Mouse (Mus musculus) CH12.LX (cell line): ENCODE data around the gene Atp5mpl. TPM values are rescaled to one million over a fixed set of nuclear protein-coding genes. Genes with fewer than 3 reads are reported as not detected.

Experiments
- DNase-seq: peaks from one replicate; pipeline ENCODE4 v3.0.0-alpha.2; 2013; ENCODE audit errors: extremely low read depth
- H3K27ac ChIP-seq: 2 replicates; pipeline ENCODE4 v1.5.1; 2012; ENCODE audit warnings: low read depth, mild to moderate bottlenecking, control low read depth, moderate library complexity; ENCODE audit not compliant: insufficient read depth
- H3K27me3 ChIP-seq: replicated peaks from 2 replicates; pipeline ENCODE3; 2012; ENCODE audit warnings: inconsistent platforms
- H3K36me3 ChIP-seq, 2 experiments: replicated peaks in 1 of 2; 2 replicates each; pipeline versions ENCODE3 to v1.6.1; 2012; ENCODE audit warnings: inconsistent platforms in 1 of 2, low read length in 1 of 2, mild to moderate bottlenecking in 1 of 2, mixed read lengths in 1 of 2, moderate library complexity in 1 of 2; ENCODE audit not compliant: control insufficient read depth in 1 of 2, insufficient read depth in 1 of 2
- H3K4me1 ChIP-seq, 2 experiments: 2 replicates each; pipeline ENCODE4 v1.6.1; 2012; ENCODE audit warnings: inconsistent platforms in 1 of 2, moderate library complexity in 1 of 2; ENCODE audit not compliant: insufficient read depth in 2 of 2, control insufficient read depth in 1 of 2
- H3K4me2 ChIP-seq: 2 replicates; pipeline ENCODE4 v1.6.1; 2012; ENCODE audit warnings: low read depth, mild to moderate bottlenecking, control low read depth; ENCODE audit not compliant: poor library complexity, insufficient read depth, severe bottlenecking
- H3K4me3 ChIP-seq, 3 experiments: fragments of 150-350 bp in 1 of 3; sonication (generic) in 1 of 3; replicated peaks in 1 of 3; 2 replicates each; pipeline versions ENCODE3 to v1.5.1; 2011 to 2012; ENCODE audit warnings: low read depth in 2 of 3, low read length in 2 of 3, mild to moderate bottlenecking in 2 of 3, moderate library complexity in 2 of 3, control low read depth in 1 of 3, improper control_type of control experiment in 1 of 3, inconsistent platforms in 1 of 3, mixed read lengths in 1 of 3; ENCODE audit not compliant: poor library complexity in 1 of 3
- H3K79me2 ChIP-seq: replicated peaks from 2 replicates; pipeline ENCODE4 v1.6.1; 2012; ENCODE audit warnings: mild to moderate bottlenecking, moderate library complexity; ENCODE audit not compliant: control insufficient read depth, poor library complexity, insufficient read depth, severe bottlenecking; ENCODE audit errors: extremely low read depth
- H3K9ac ChIP-seq: 2 replicates; pipeline ENCODE4 v1.6.1; 2012; ENCODE audit warnings: low read depth, mild to moderate bottlenecking, control low read depth, moderate library complexity; ENCODE audit not compliant: insufficient read depth
- H3K9me3 ChIP-seq: replicated peaks from 2 replicates; pipeline ENCODE3; 2012; ENCODE audit warnings: low read length, inconsistent platforms, mixed read lengths
- EP300 ChIP-seq: IDR thresholded peaks from 2 replicates; pipeline ENCODE4 v1.6.1; 2011; ENCODE audit warnings: low read length, improper control_type of control experiment
- ETS1 ChIP-seq: conservative IDR thresholded peaks from 2 replicates; pipeline ENCODE4 v1.6.1; 2012; ENCODE audit warnings: low read depth, mild to moderate bottlenecking, inconsistent platforms, low read length, improper control_type of control experiment, moderate library complexity
- GABPA ChIP-seq: IDR thresholded peaks from 2 replicates; pipeline ENCODE4 v1.6.1; 2012; ENCODE audit warnings: low read depth, low read length, improper control_type of control experiment, inconsistent platforms; ENCODE audit not compliant: insufficient replicate concordance
- JUN ChIP-seq: IDR thresholded peaks from 2 replicates; pipeline ENCODE4 v1.6.1; 2011; ENCODE audit warnings: low read depth, mild to moderate bottlenecking, low read length, improper control_type of control experiment, moderate library complexity; ENCODE audit not compliant: insufficient read depth
- JUND ChIP-seq: conservative IDR thresholded peaks from 2 replicates; pipeline ENCODE4 v1.6.1; 2011; ENCODE audit warnings: low read depth, low read length, improper control_type of control experiment
- MAFK ChIP-seq: IDR thresholded peaks from 2 replicates; pipeline ENCODE4 v1.6.1; 2011; ENCODE audit warnings: low read length, improper control_type of control experiment; ENCODE audit not compliant: insufficient replicate concordance
- MAX ChIP-seq: IDR thresholded peaks from 2 replicates; pipeline ENCODE4 v1.6.1; 2011; ENCODE audit warnings: low read length, improper control_type of control experiment
- MAZ ChIP-seq: IDR thresholded peaks from 2 replicates; pipeline ENCODE4 v1.6.1; 2012; ENCODE audit warnings: low read depth, mild to moderate bottlenecking, inconsistent platforms, low read length, improper control_type of control experiment, moderate library complexity
- MEF2A ChIP-seq: IDR thresholded peaks from 2 replicates; pipeline ENCODE4 v1.6.1; 2014; ENCODE audit warnings: low read depth, mild to moderate bottlenecking, inconsistent platforms, low read length, improper control_type of control experiment, borderline replicate concordance
- MYC ChIP-seq: IDR thresholded peaks from 2 replicates; pipeline ENCODE4 v1.6.1; 2011; ENCODE audit warnings: low read depth, mild to moderate bottlenecking, improper control_type of control experiment, low read length
- NELFE ChIP-seq: IDR thresholded peaks from 2 replicates; pipeline ENCODE4 v1.6.1; 2011; ENCODE audit warnings: low read depth, low read length, improper control_type of control experiment
- NRF1 ChIP-seq: IDR thresholded peaks from 2 replicates; pipeline ENCODE4 v1.6.1; 2014; ENCODE audit warnings: low read depth, mild to moderate bottlenecking, inconsistent platforms, low read length, improper control_type of control experiment, moderate library complexity
- POLR2A ChIP-seq: IDR thresholded peaks from 2 replicates; pipeline ENCODE4 v1.6.1; 2011; ENCODE audit warnings: low read depth, mild to moderate bottlenecking, improper control_type of control experiment, low read length
- POLR2AphosphoS2 ChIP-seq: IDR thresholded peaks from 2 replicates; pipeline ENCODE4 v1.6.1; 2011; ENCODE audit warnings: low read depth, low read length, improper control_type of control experiment
- RAD21 ChIP-seq: IDR thresholded peaks from 2 replicates; pipeline ENCODE4 v1.6.1; 2011; ENCODE audit warnings: low read depth, mild to moderate bottlenecking, low read length, improper control_type of control experiment, moderate library complexity
- RCOR1 ChIP-seq: conservative IDR thresholded peaks from 2 replicates; pipeline ENCODE4 v1.6.1; 2012; ENCODE audit warnings: low read depth, mild to moderate bottlenecking, inconsistent platforms, low read length, improper control_type of control experiment
- SIN3A ChIP-seq: IDR thresholded peaks from 2 replicates; pipeline ENCODE4 v1.6.1; 2012; ENCODE audit warnings: low read length, improper control_type of control experiment, inconsistent platforms
- UBTF ChIP-seq: IDR thresholded peaks from 2 replicates; pipeline ENCODE4 v1.6.1; 2012; ENCODE audit warnings: low read depth, mild to moderate bottlenecking, inconsistent platforms, low read length, improper control_type of control experiment, moderate library complexity
- USF1 ChIP-seq: IDR thresholded peaks from 2 replicates; pipeline ENCODE4 v1.6.1; 2014; ENCODE audit warnings: low read depth, mild to moderate bottlenecking, inconsistent platforms, low read length, improper control_type of control experiment
- ZC3H11A ChIP-seq: IDR thresholded peaks from 2 replicates; pipeline ENCODE4 v1.6.1; 2012; ENCODE audit warnings: low read depth, mild to moderate bottlenecking, inconsistent platforms, low read length, improper control_type of control experiment
- dilution Hi-C: fragments of 300-500 bp; cut with MboI; formaldehyde crosslinking; loops from 2 replicates; pipeline ENCODE4 v1.14.3; 2020; ENCODE audit warnings: low sequenced_read_pairs; ENCODE audit not compliant: extremely low pct_unique_long_range_greater_than_20kb, extremely low pct_ligation_motif_present
- in situ Hi-C: fragments of 300-500 bp; cut with MboI; formaldehyde crosslinking; loops from 3 replicates; pipeline ENCODE4 v1.14.3; 2019; ENCODE audit warnings: low sequenced_read_pairs, low pct_ligation_motif_present, low pct_unique_long_range_greater_than_20kb, mixed read lengths
- polyA plus RNA-seq: library from polyadenylated mRNA; unstranded; fragments of >175 nt; gene quantifications from 2 replicates; pipeline ENCODE4 v1.2.1, GENCODE M21; 2012; ENCODE audit warnings: low read depth; ENCODE audit not compliant: insufficient read length
- total RNA-seq, 2 experiments: library from RNA; depleted of rRNA; stranded (reverse); fragments of 300-350 nt in 1 of 2; fragments of >200 nt in 1 of 2; gene quantifications; 2 replicates each; pipeline ENCODE4 v1.2.3; 2012 to 2014

Gene Atp5mpl
- total and polyA plus RNA-seq, 3 experiments, result 164 to 669 (median 224) TPM

GRCm38 (mm10) chr12:111943421-111944064, 23.2 kb downstream of the Atp5mpl start:
- Histone ChIP-seq H3K9me3 (no peaks in the 10 kb centered on the region), H3K36me3 (no peaks in the 10 kb centered on the region), H3K79me2 (no peaks in the 10 kb centered on the region), H3K27me3 (no peaks in the 10 kb centered on the region), H3K27ac (no peak overlapping the region), H3K4me1 (peaks cover 2 to 22% of the 10 kb centered on the region in 2 experiments; a peak in 3 of 4 replicates), H3K4me2 (no peak overlapping the region), H3K4me3 (no peak overlapping the region), H3K9ac (no peak overlapping the region)
- dilution Hi-C loops, result no loop called here
- in situ Hi-C loops, result no loop called here
- TF ChIP-seq MYC, result no peak
- no peak for TF ChIP-seq POLR2AphosphoS2
- no peak for TF ChIP-seq ETS1
- DNase-seq, result no peak

- no peak for DNase-seq
- Histone ChIP-seq H3K9ac (no peak overlapping the region), H3K4me2 (no peak overlapping the region)
These were observed 28.1 kb downstream of the Atp5mpl start for GRCm38 (mm10) chr12:111938623-111939177.

More at GRCm38 (mm10) chr12:111938623-111939177, 28.1 kb downstream of the Atp5mpl start:
- Histone ChIP-seq H3K4me1 (peaks cover under 1% of the 10 kb centered on the region in 2 experiments; a peak in 3 of 4 replicates), H3K27me3 (peaks cover 5% of the 10 kb centered on the region), H3K27ac (no peak overlapping the region), H3K9me3 (no peaks in the 10 kb centered on the region), H3K79me2 (no peaks in the 10 kb centered on the region)
- in situ Hi-C loops, result loop anchor here (5.0 kb wide), 1 partner anchor 46 kb away; no protein-coding TSS in a partner anchor
- TF ChIP-seq JUN, result no peak
- no peak for TF ChIP-seq NRF1
- no peak for TF ChIP-seq UBTF
- TF ChIP-seq MAX, result no peak
- TF ChIP-seq MYC, result no peak
- no peak for TF ChIP-seq MAZ
- TF ChIP-seq NELFE, result no peak
- no peak for TF ChIP-seq SIN3A
- TF ChIP-seq USF1, result no peak
- TF ChIP-seq RCOR1, result no peak
- no peak for TF ChIP-seq RAD21
- TF ChIP-seq GABPA, result no peak
- TF ChIP-seq ZC3H11A, result no peak
- no peak for TF ChIP-seq MEF2A
- no peak for TF ChIP-seq POLR2A
- TF ChIP-seq JUND, result no peak
- no peak for TF ChIP-seq MAFK
- TF ChIP-seq EP300, result no peak
- TF ChIP-seq, all 38 proteins: peak for 0
- no peaks in the 10 kb centered on the region for H3K36me3 ChIP-seq
- H3K4me3 ChIP-seq, result no peak overlapping the region
- dilution Hi-C loops, result no loop called here
